Mouse (Mus musculus): Measurements from ENCODE around the gene Spata13. TPM values are rescaled to one million over a fixed set of nuclear protein-coding genes. Genes with fewer than 3 reads are reported as not detected.

The Spata13 gene
- polyA plus RNA-seq, 1 experiment from 2014 or later: 50.1 TPM

GRCm38 (mm10) chr14:60687241-60687640 is 53.4 kb downstream of the Spata13 start:
- Histone ChIP-seq H3K9ac (replicated peaks) (no peak overlapping the region), H3K4me2 (replicated peaks) (peak overlapping the region; percentile 17), H3K27ac (replicated peaks) (peak overlapping the region; percentile 50; the same call in 1 of the 2 replicates), H3K36me3 (no peaks in the 10 kb centered on the region), H3K27me3 (no peaks in the 10 kb centered on the region), H3K4me1 (peaks cover 75% of the 10 kb centered on the region), H3K9me3 (no peaks in the 10 kb centered on the region), H3K4me3 (no peak overlapping the region)
- ATAC-seq (replicated peaks): no peak
- 20% methylated on average over 7 of the region's 7 CpGs for WGBS

- peak; percentile 50 for ATAC-seq (replicated peaks)
- H3K9me3 ChIP-seq: no peaks in the 10 kb centered on the region
- no peak overlapping the region for H3K9ac ChIP-seq (replicated peaks)
- no peak overlapping the region for H3K4me2 ChIP-seq (replicated peaks)
- no peaks in the 10 kb centered on the region for H3K27me3 ChIP-seq
- no peak overlapping the region; the same call in 1 of the 2 replicates for H3K27ac ChIP-seq (replicated peaks)
- no peak overlapping the region for H3K4me3 ChIP-seq
- H3K36me3 ChIP-seq: no peaks in the 10 kb centered on the region
- WGBS: 29% methylated on average over 7 of the region's 7 CpGs
- peaks cover 75% of the 10 kb centered on the region for H3K4me1 ChIP-seq
These were observed 54.9 kb downstream of the Spata13 start for GRCm38 (mm10) chr14:60688509-60689205.

GRCm38 (mm10) chr14:60689768-60690167 is 56.0 kb downstream of the Spata13 start:
- peaks cover 75% of the 10 kb centered on the region for H3K4me1 ChIP-seq
- ATAC-seq (replicated peaks): no peak
- WGBS: 84% methylated on average over 5 of the region's 5 CpGs

GRCm38 (mm10) chr14:60690631-60691030 is 56.8 kb downstream of the Spata13 start:
- no peak for ATAC-seq (replicated peaks)
- 24% methylated on average over 7 of the region's 7 CpGs for WGBS
- Histone ChIP-seq H3K4me3 (no peak overlapping the region), H3K27ac (replicated peaks) (peak overlapping the region; percentile 76; the same call in 1 of the 2 replicates), H3K36me3 (no peaks in the 10 kb centered on the region), H3K4me1 (peaks cover 75% of the 10 kb centered on the region), H3K9ac (replicated peaks) (no peak overlapping the region), H3K4me2 (replicated peaks) (no peak overlapping the region), H3K9me3 (no peaks in the 10 kb centered on the region), H3K27me3 (no peaks in the 10 kb centered on the region)

More at GRCm38 (mm10) chr14:60689768-60690167, 56.0 kb downstream of the Spata13 start:
- Histone ChIP-seq H3K9me3 (no peaks in the 10 kb centered on the region), H3K4me3 (no peak overlapping the region), H3K4me2 (replicated peaks) (no peak overlapping the region), H3K36me3 (no peaks in the 10 kb centered on the region), H3K27ac (replicated peaks) (0 out of 2 replicates have a peak overlapping the region, but pooled peaks have one; percentile 76), H3K9ac (replicated peaks) (no peak overlapping the region), H3K27me3 (no peaks in the 10 kb centered on the region)

- H3K9ac ChIP-seq (replicated peaks): 0 out of 2 replicates have a peak overlapping the region, but pooled peaks have one; percentile 3
- H3K4me3 ChIP-seq: no peak overlapping the region
- no peaks in the 10 kb centered on the region for H3K9me3 ChIP-seq
- H3K27me3 ChIP-seq: no peaks in the 10 kb centered on the region
- 23% methylated on average over 11 of the region's 11 CpGs for WGBS
- H3K27ac ChIP-seq (replicated peaks): peak overlapping the region; percentile 76
- H3K4me1 ChIP-seq: peaks cover 59% of the 10 kb centered on the region
- no peak overlapping the region for H3K4me2 ChIP-seq (replicated peaks)
- H3K36me3 ChIP-seq: no peaks in the 10 kb centered on the region
- no peak; the same call in 1 of the 2 replicates for ATAC-seq (replicated peaks)
These were observed 59.3 kb downstream of the Spata13 start for GRCm38 (mm10) chr14:60693122-60693536.

- no peaks in the 10 kb centered on the region for H3K9me3 ChIP-seq
- WGBS: 55% methylated on average over 5 of the region's 5 CpGs
- ATAC-seq (replicated peaks): no peak
- no peak overlapping the region for H3K4me3 ChIP-seq
- H3K4me1 ChIP-seq: peaks cover 57% of the 10 kb centered on the region
- H3K36me3 ChIP-seq: no peaks in the 10 kb centered on the region
- no peak overlapping the region for H3K9ac ChIP-seq (replicated peaks)
- peak overlapping the region; percentile 76 for H3K27ac ChIP-seq (replicated peaks)
- no peaks in the 10 kb centered on the region for H3K27me3 ChIP-seq
- H3K4me2 ChIP-seq (replicated peaks): no peak overlapping the region
These were observed 59.9 kb downstream of the Spata13 start for GRCm38 (mm10) chr14:60693666-60694065.

GRCm38 (mm10) chr14:60694215-60694997 is 60.6 kb downstream of the Spata13 start:
- Histone ChIP-seq H3K36me3 (no peaks in the 10 kb centered on the region), H3K27ac (replicated peaks) (peak overlapping the region; percentile 76; the same call in 1 of the 2 replicates), H3K9me3 (no peaks in the 10 kb centered on the region), H3K4me3 (no peak overlapping the region), H3K4me1 (peaks cover 58% of the 10 kb centered on the region), H3K4me2 (replicated peaks) (no peak overlapping the region), H3K27me3 (no peaks in the 10 kb centered on the region), H3K9ac (replicated peaks) (no peak overlapping the region)
- no peak; the same call in 1 of the 2 replicates for ATAC-seq (replicated peaks)
- WGBS: 73% methylated on average over 14 of the region's 14 CpGs

- WGBS: 72% methylated on average over 8 of the region's 8 CpGs
- H3K4me3 ChIP-seq: no peak overlapping the region
- no peak overlapping the region for H3K9ac ChIP-seq (replicated peaks)
- no peaks in the 10 kb centered on the region for H3K9me3 ChIP-seq
- no peaks in the 10 kb centered on the region for H3K27me3 ChIP-seq
- H3K4me2 ChIP-seq (replicated peaks): no peak overlapping the region
- no peak overlapping the region for H3K27ac ChIP-seq (replicated peaks)
- ATAC-seq (replicated peaks): no peak
- no peaks in the 10 kb centered on the region for H3K36me3 ChIP-seq
- H3K4me1 ChIP-seq: peaks cover 36% of the 10 kb centered on the region
These were observed 63.5 kb downstream of the Spata13 start for GRCm38 (mm10) chr14:60697351-60697750.

GRCm38 (mm10) chr14:60698980-60699379 is 65.2 kb downstream of the Spata13 start:
- H3K4me1 ChIP-seq: peaks cover 20% of the 10 kb centered on the region
- WGBS: 60% methylated on average over 10 of the region's 10 CpGs
- ATAC-seq (replicated peaks): peak; percentile 33
- no peak overlapping the region for H3K4me3 ChIP-seq
- H3K4me2 ChIP-seq (replicated peaks): no peak overlapping the region
- H3K27ac ChIP-seq (replicated peaks): peak overlapping the region; percentile 25
- H3K9me3 ChIP-seq: no peaks in the 10 kb centered on the region
- H3K27me3 ChIP-seq: no peaks in the 10 kb centered on the region
- H3K36me3 ChIP-seq: no peaks in the 10 kb centered on the region
- no peak overlapping the region for H3K9ac ChIP-seq (replicated peaks)

GRCm38 (mm10) chr14:60702377-60703140 is 68.8 kb downstream of the Spata13 start:
- Histone ChIP-seq H3K36me3 (no peaks in the 10 kb centered on the region), H3K9ac (replicated peaks) (no peak overlapping the region), H3K27ac (replicated peaks) (no peak overlapping the region), H3K27me3 (no peaks in the 10 kb centered on the region), H3K4me1 (peaks cover 21% of the 10 kb centered on the region), H3K9me3 (no peaks in the 10 kb centered on the region), H3K4me2 (replicated peaks) (no peak overlapping the region), H3K4me3 (no peak overlapping the region)
- WGBS: 83% methylated on average over 10 of the region's 10 CpGs
- ATAC-seq (replicated peaks): no peak

- ATAC-seq (replicated peaks): no peak
- no peak overlapping the region for H3K4me3 ChIP-seq
- H3K4me2 ChIP-seq (replicated peaks): no peak overlapping the region
- no peaks in the 10 kb centered on the region for H3K36me3 ChIP-seq
- H3K4me1 ChIP-seq: peaks cover 9% of the 10 kb centered on the region
- 90% methylated on average over 6 of the region's 6 CpGs for WGBS
- no peaks in the 10 kb centered on the region for H3K9me3 ChIP-seq
- H3K9ac ChIP-seq (replicated peaks): no peak overlapping the region
- H3K27me3 ChIP-seq: no peaks in the 10 kb centered on the region
- no peak overlapping the region for H3K27ac ChIP-seq (replicated peaks)
These were observed 70.7 kb downstream of the Spata13 start for GRCm38 (mm10) chr14:60704510-60704909.

Measured in forebrain, embryonic 15.5 days (tissue).